Mouse (Mus musculus) ES-E14 (cell line): Measurements from ENCODE around the gene Znrf2. TPM values are rescaled to one million over a fixed set of nuclear protein-coding genes. Genes with fewer than 3 reads are reported as not detected.

Experiments
- DNase-seq: peaks from one replicate; pipeline ENCODE4 v3.0.0-alpha.2; 2013; ENCODE audit warnings: low read depth, low spot score
- H3K27ac ChIP-seq: 2 replicates; pipeline ENCODE4 v1.5.1; 2012; ENCODE audit warnings: low read depth, mild to moderate bottlenecking, low read length, moderate library complexity, mixed read lengths; ENCODE audit not compliant: poor library complexity, insufficient read depth, severe bottlenecking
- H3K36me3 ChIP-seq: 2 replicates; pipeline ENCODE4 v1.6.1; 2012; ENCODE audit warnings: mild to moderate bottlenecking, low read length, moderate library complexity, mixed read lengths; ENCODE audit not compliant: control insufficient read depth, poor library complexity, insufficient read depth, severe bottlenecking
- H3K4me1 ChIP-seq, 2 experiments: fragments of 150-350 bp in 1 of 2; sonication (generic) in 1 of 2; 2 replicates each; pipeline ENCODE4 v1.6.1; 2012; ENCODE audit warnings: low read length in 2 of 2, mild to moderate bottlenecking in 1 of 2, mixed read lengths in 1 of 2; ENCODE audit not compliant: control insufficient read depth in 2 of 2, insufficient read depth in 2 of 2, poor library complexity in 1 of 2
- H3K4me3 ChIP-seq, 2 experiments: fragments of 150-350 bp in 1 of 2; sonication (generic) in 1 of 2; 2 replicates each; pipeline ENCODE4 v1.5.1; 2012; ENCODE audit warnings: low read length in 2 of 2, low read depth in 1 of 2, mild to moderate bottlenecking in 1 of 2, mixed read lengths in 1 of 2; ENCODE audit not compliant: insufficient read depth in 1 of 2, poor library complexity in 1 of 2, severe bottlenecking in 1 of 2
- H3K9ac ChIP-seq: 2 replicates; pipeline ENCODE4 v1.6.1; 2012; ENCODE audit warnings: low read depth, mild to moderate bottlenecking, low read length, mixed read lengths; ENCODE audit not compliant: poor library complexity, insufficient read depth, severe bottlenecking
- H3K9me3 ChIP-seq: fragments of 150-350 bp; sonication (generic); 2 replicates; pipeline ENCODE4 v1.6.1; 2012; ENCODE audit warnings: low read depth, mild to moderate bottlenecking, low read length; ENCODE audit not compliant: control insufficient read depth, insufficient read depth
- CHD2 ChIP-seq: IDR thresholded peaks from 2 replicates; pipeline ENCODE4 v1.6.1; 2014; ENCODE audit warnings: mild to moderate bottlenecking, low read depth, low read length, inconsistent platforms
- HCFC1 ChIP-seq: IDR thresholded peaks from 2 replicates; pipeline ENCODE4 v1.6.1; 2012; ENCODE audit warnings: low read length, inconsistent platforms, borderline replicate concordance; ENCODE audit not compliant: insufficient read depth
- MAFK ChIP-seq: IDR thresholded peaks from 2 replicates; pipeline ENCODE4 v1.6.1; 2014; ENCODE audit warnings: mild to moderate bottlenecking, low read depth, low read length, inconsistent platforms; ENCODE audit not compliant: insufficient read depth
- ZC3H11A ChIP-seq: IDR thresholded peaks from 2 replicates; pipeline ENCODE4 v1.6.1; 2012; ENCODE audit warnings: low read depth, mild to moderate bottlenecking, inconsistent platforms, low read length, borderline replicate concordance
- ZNF384 ChIP-seq: IDR thresholded peaks from 2 replicates; pipeline ENCODE4 v1.6.1; 2012; ENCODE audit warnings: low read depth, low read length, inconsistent platforms
- in situ Hi-C, 2 experiments: fragments of 600-800 bp; cut with MboI; formaldehyde crosslinking; loops; one replicate each; pipeline ENCODE4 v1.15.1; 2025; ENCODE audit warnings: low sequenced_read_pairs in 2 of 2, inconsistent platforms in 1 of 2; ENCODE audit not compliant: unreplicated experiment in 2 of 2
- total RNA-seq: library from RNA; depleted of rRNA; stranded (reverse); fragments of 300-350 nt; gene quantifications from 2 replicates; pipeline ENCODE4 v1.2.3, GENCODE M21; 2012

The Znrf2 gene
- total RNA-seq, 1 experiment, result 35.0 TPM

- Histone ChIP-seq H3K9me3 (no peaks in the 10 kb centered on the region), H3K4me1 (peaks cover 20 to 49% of the 10 kb centered on the region in 2 experiments), H3K36me3 (no peaks in the 10 kb centered on the region), H3K9ac (no peak overlapping the region), H3K27ac (no peak overlapping the region; the same call in 1 of the 2 replicates), H3K4me3 (no peak overlapping the region)
- no peak for TF ChIP-seq ZC3H11A
- no peak for TF ChIP-seq MAFK
- TF ChIP-seq ZNF384, result no peak
- no peak for TF ChIP-seq CHD2
- TF ChIP-seq HCFC1, result no peak
- DNase-seq, result no peak
- in situ Hi-C loops, result no loop called here
Measured at GRCm38 (mm10) chr6:54848546-54848945, 31.8 kb downstream of the Znrf2 start.

GRCm38 (mm10) chr6:54849179-54850156 lies 32.8 kb downstream of the Znrf2 start:
- no peaks in the 10 kb centered on the region for H3K36me3 ChIP-seq
- H3K4me1 ChIP-seq, result peaks cover 19 to 57% of the 10 kb centered on the region in 2 experiments
- TF ChIP-seq CHD2, result no peak
- TF ChIP-seq MAFK, result no peak
- TF ChIP-seq HCFC1, result no peak
- TF ChIP-seq ZC3H11A, result no peak
- TF ChIP-seq ZNF384, result no peak
- peak overlapping the region; percentile 74; the same call in 1 of the 2 replicates for H3K27ac ChIP-seq
- no peak overlapping the region; the same call in 1 of the 2 replicates for H3K9ac ChIP-seq
- DNase-seq, result no peak
- no peak overlapping the region; a peak in 1 of 4 replicates for H3K4me3 ChIP-seq
- no peaks in the 10 kb centered on the region for H3K9me3 ChIP-seq
- in situ Hi-C loops, result no loop called here

GRCm38 (mm10) chr6:54851778-54852177 lies 35.1 kb downstream of the Znrf2 start:
- Histone ChIP-seq H3K9ac (no peak overlapping the region), H3K27ac (no peak overlapping the region; the same call in 1 of the 2 replicates), H3K9me3 (no peaks in the 10 kb centered on the region), H3K4me3 (no peak overlapping the region), H3K36me3 (no peaks in the 10 kb centered on the region), H3K4me1 (peaks cover 21 to 57% of the 10 kb centered on the region in 2 experiments)
- no peak for DNase-seq
- in situ Hi-C loops, result no loop called here
- TF ChIP-seq ZC3H11A (no peak), CHD2 (no peak), HCFC1 (no peak), MAFK (no peak), ZNF384 (no peak)

- TF ChIP-seq HCFC1, result no peak
- TF ChIP-seq ZC3H11A, result no peak
- TF ChIP-seq ZNF384, result peak; percentile 91
- TF ChIP-seq CHD2, result peak; percentile 33; the same call in 1 of the 2 replicates
- no peak for TF ChIP-seq MAFK
- H3K9me3 ChIP-seq, result no peaks in the 10 kb centered on the region
- H3K9ac ChIP-seq, result no peak overlapping the region
- peak; percentile 63 for DNase-seq
- peak overlapping the region; percentile 87; the same call in 1 of the 2 replicates for H3K27ac ChIP-seq
- in situ Hi-C loops, result no loop called here
- no peaks in the 10 kb centered on the region for H3K36me3 ChIP-seq
- peaks cover 21 to 54% of the 10 kb centered on the region in 2 experiments for H3K4me1 ChIP-seq
- peak overlapping the region; percentile 0 to 56; a peak in 2 of 4 replicates for H3K4me3 ChIP-seq
Measured at GRCm38 (mm10) chr6:54852669-54853068, 36.0 kb downstream of the Znrf2 start.
